Mouse (Mus musculus): ENCODE data around the gene 4931406C07Rik.
A peak's percentile ranks its signal among the peaks of the same experiment; 100 is the strongest.
"Not testable (repeated sequence)": the region's sequence is repeated elsewhere in the genome, so short reads cannot be mapped to it uniquely, and the experiment has no call there.

4931406C07Rik gene

GRCm38 (mm10) chr9:15306398-15307119, at the start of gene 4931406C07Rik:
4931406C07Rik (minus strand) TSS chr9:15306448.
- no peak for DNase-seq (ENCODE audit: low spot score)

GRCm38 (mm10) chr9:15349925-15350324, 43.7 kb upstream of the 4931406C07Rik start:
- no peak for DNase-seq (ENCODE audit: low spot score)

DNA sequence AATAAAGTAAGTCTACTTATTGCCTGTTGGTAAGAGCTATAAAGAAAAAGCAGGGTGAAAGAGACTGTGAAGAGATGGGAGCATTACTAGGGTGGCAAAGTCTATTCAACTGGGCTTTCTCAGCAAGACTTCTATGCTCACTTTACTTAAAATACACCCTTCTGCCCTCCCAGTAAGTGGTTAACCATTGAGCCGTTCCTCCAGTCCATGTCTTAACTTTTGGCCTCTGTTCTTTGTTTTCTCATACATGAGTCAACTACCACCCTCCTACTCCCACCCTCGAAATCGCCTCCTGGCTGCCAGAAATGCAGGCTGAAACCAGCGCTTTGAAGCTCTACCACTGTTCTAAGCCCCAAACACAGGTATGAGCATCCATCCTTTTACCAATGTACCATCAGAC, 31.5 kb upstream of the 4931406C07Rik start:
- DNase-seq (ENCODE audit: low spot score): no peak

DNA sequence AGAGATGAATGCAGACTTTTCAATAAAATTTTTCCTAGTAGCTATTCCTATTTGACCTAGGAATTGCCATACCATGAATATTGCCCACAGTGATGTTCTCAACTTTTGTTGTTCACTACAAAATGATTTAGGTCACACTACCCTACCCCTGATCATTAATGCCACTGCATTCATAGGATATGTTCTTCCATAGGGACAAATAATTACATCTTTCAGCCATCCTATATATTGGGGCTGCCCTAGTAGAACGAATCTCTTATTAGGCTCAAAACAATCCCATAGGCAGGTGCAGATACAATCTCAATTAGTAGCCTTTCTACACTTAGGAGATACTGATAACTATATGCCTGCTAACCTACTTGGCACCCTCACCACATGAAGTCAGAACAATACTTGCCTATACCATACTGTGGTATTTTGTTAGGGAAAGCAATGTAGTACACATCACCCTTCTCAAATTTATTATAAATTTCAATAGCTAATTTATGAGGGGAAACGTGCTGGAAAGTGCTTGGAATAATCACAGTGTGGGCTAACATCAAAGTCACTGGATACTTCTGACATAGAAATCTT, 12.0 kb upstream of the 4931406C07Rik start:
- DNase-seq (ENCODE audit: low spot score): no peak

GRCm38 (mm10) chr9:15317223-15318169, 11.2 kb upstream of the 4931406C07Rik start:
- DNase-seq (ENCODE audit: low spot score): no peak

DNA sequence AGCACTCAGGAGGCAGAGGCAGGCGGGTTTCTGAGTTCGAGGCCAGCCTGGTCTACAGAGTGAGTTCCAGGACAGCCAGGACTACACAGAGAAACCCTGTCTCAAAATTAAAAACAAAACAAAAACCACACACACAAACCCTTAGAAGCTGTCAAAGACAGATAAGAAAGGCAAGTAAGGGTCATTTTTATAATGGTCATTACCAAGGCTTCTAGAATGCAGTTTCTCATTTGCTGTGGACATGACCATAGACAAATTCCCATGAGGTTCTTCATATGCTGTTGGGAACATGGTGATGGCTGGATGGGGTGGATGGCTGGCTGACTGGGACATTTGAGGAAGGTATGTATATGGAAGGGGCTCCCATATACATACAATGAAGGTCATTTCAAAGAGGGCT, 10.0 kb upstream of the 4931406C07Rik start:
- DNase-seq (ENCODE audit: low spot score): not testable (repeated sequence)

DNA sequence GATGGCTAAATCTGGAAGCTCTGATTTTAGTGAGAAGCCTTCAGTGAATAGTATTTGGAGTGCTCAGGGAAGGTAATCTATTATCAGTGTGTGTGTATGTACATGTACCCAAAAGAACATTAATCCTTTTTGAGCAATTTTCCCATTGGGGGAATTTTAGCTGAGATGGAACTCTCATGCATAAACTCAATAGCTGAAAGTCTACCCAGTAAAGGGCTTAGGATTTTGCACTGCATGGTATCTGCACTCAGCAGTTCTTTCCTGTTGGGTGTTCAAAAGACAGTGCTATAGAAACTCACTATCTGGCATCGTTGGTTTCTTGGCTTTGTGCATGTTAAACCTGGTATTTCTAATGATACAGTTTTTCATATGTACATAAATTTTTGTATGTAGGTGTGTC, 8.4 kb upstream of the 4931406C07Rik start:
- DNase-seq (ENCODE audit: low spot score): no peak

GRCm38 (mm10) chr9:15313633-15314032, 7.4 kb upstream of the 4931406C07Rik start:
- no peak for DNase-seq (ENCODE audit: low spot score)

DNA sequence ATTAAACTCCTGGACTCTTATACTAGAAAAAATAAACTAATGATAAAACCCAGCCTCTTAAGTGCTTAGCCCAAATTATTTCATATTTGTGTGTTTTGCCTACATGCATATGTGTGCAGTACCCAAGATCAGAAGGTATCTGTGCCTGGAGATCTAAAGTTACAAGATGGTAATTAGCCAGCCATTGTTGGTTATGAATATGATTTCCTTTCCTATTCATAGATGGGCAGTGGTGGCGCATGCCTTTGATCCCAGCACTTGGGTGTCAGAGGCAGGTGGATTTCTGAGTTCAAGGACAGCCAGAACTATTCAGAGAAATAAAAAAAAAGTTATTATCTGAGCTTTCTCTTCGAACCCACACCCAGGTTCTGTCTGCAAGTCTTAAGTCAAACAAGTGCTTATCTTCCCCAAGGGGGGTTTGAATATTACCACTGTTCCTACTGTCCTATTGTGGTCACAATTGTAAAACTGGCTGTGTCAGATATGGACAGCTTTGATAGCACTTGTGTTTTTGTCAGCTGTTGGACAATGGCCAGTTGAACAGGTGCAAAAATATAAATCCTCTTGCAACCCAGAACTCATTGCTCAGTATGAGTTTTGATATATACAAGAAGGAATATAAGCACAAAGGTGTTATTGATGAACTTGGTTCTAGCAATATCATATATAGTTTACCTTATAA, 5.9 kb upstream of the 4931406C07Rik start:
- DNase-seq (ENCODE audit: low spot score): no peak

- DNase-seq (ENCODE audit: low spot score): no peak
Observed at GRCm38 (mm10) chr9:15310179-15310578, 3.9 kb upstream of the 4931406C07Rik start.

GRCm38 (mm10) chr9:15309425-15309824, 3.2 kb upstream of the 4931406C07Rik start:
- no peak for DNase-seq (ENCODE audit: low spot score)

- no peak for DNase-seq (ENCODE audit: low spot score)
Observed at GRCm38 (mm10) chr9:15308254-15308653, 2.0 kb upstream of the 4931406C07Rik start.

GRCm38 (mm10) chr9:15307257-15307656, 1.0 kb upstream of the 4931406C07Rik start:
- DNase-seq (ENCODE audit: low spot score): no peak

GRCm38 (mm10) chr9:15305503-15306397, 498 bp downstream of the 4931406C07Rik start, which contains the start of gene Taf1d:
Taf1d (plus strand) TSS chr9:15306214.
- DNase-seq (ENCODE audit: low spot score): peak; percentile 99

GRCm38 (mm10) chr9:15302881-15303280, 3.4 kb downstream of the 4931406C07Rik start:
- no peak for DNase-seq (ENCODE audit: low spot score)

- DNase-seq (ENCODE audit: low spot score): not testable (repeated sequence)
Observed at GRCm38 (mm10) chr9:15302006-15302405, 4.2 kb downstream of the 4931406C07Rik start.

DNA sequence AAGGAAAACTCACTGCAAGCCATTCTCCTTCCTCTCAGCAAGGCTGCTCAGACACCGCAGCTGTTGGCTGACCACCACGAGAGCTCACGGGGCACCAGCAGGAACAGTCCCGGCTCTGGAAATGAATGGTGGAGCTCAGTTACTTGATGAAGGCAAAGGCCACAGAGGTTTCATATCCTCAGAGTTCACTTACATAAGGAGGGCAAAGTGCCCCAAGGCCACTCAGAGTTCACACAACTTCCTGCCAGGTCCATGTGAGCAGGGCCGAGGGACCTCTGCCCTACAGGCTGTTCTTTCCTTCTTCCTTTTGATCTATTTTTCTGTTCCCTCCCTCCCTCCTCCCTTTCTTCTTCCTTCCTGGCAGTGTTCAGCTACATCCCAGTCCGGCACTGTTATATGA, 4.8 kb downstream of the 4931406C07Rik start:
- DNase-seq (ENCODE audit: low spot score): no peak

GRCm38 (mm10) chr9:15300056-15300455, 6.2 kb downstream of the 4931406C07Rik start:
- no peak for DNase-seq (ENCODE audit: low spot score)

DNA sequence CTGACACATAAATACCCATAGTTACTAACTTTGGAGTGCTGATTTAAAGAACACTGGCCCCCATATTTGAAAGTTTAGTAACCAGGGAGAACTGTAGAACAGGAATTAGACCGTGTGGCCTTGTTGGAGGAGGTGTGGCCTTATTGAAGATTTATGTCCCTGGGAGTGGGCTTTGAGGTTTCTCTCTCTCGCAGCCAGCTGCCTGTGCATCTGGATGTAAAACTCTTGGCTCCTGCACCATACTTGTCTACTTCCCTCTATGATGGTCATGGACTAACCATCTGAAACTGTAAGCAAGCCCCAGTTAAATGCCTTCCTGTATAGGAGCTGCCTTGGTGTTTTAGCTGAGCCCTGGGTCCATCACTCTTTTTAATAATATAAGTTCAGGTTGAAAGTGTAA, 7.8 kb downstream of the 4931406C07Rik start:
- DNase-seq (ENCODE audit: low spot score): no peak

- DNase-seq (ENCODE audit: low spot score): no peak
Observed at GRCm38 (mm10) chr9:15297112-15297511, 9.1 kb downstream of the 4931406C07Rik start.

DNA sequence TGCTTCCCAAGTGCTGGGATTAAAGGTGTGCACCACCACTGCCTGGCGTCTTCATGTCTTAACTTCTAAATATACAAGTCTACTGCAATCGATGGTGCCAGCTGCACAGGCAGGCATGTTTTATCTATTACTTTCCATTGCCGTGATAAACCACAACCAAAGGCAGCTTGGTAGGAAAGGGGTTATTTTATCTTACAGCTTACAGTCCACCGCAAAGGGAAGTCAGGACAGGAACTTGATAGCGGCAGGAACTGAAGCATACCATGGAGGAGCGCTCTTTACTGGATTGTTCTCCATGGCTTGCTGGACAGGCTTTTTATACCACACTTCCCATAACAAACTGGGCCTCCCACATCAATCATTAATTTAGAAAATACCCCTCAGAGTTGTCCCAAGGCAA, 17.0 kb downstream of the 4931406C07Rik start:
- DNase-seq (ENCODE audit: low spot score): no peak

All from spleen, adult 12 weeks (tissue).